Mouse (Mus musculus) limb, embryonic 14.5 days (tissue): ENCODE measurements around the gene B4galt5. TPM values are rescaled to one million over a fixed set of nuclear protein-coding genes. Genes with fewer than 3 reads are reported as not detected.

Experiments used
- ATAC-seq: fragments of 200-750 bp; cut with Nextera tagmentation; 2 replicates; pipeline ENCODE4 v1.8.0; 2017; ENCODE audit warnings: low read depth, moderate number of reproducible peaks, moderate TSS enrichment; ENCODE audit not compliant: low FRiP score
- DNase-seq: peaks from one replicate; pipeline ENCODE4 v3.0.0-alpha.2; 2015; ENCODE audit warnings: low spot score
- H3K27ac ChIP-seq: fragments of 300-500 bp; sonication (generic); replicated peaks from 2 replicates; pipeline ENCODE4 v1.5.1; 2014; ENCODE audit warnings: low read depth, mild to moderate bottlenecking, low read length, moderate library complexity, mixed read lengths
- H3K27me3 ChIP-seq: fragments of 300-500 bp; sonication (generic); 2 replicates; pipeline ENCODE4 v1.6.1; 2014; ENCODE audit warnings: low read length, mixed read lengths; ENCODE audit not compliant: control insufficient read depth, insufficient read depth
- H3K36me3 ChIP-seq: fragments of 300-500 bp; sonication (generic); 2 replicates; pipeline ENCODE4 v1.6.1; 2014; ENCODE audit warnings: mild to moderate bottlenecking, low read length, moderate library complexity, mixed read lengths; ENCODE audit not compliant: control insufficient read depth, insufficient read depth
- H3K4me1 ChIP-seq: fragments of 300-500 bp; sonication (generic); 2 replicates; pipeline ENCODE4 v1.6.1; 2014; ENCODE audit warnings: antibody characterized with exemption, low read length, mixed read lengths; ENCODE audit not compliant: control insufficient read depth, insufficient read depth
- H3K4me2 ChIP-seq: fragments of 300-500 bp; sonication (generic); replicated peaks from 2 replicates; pipeline ENCODE4 v1.6.1; 2014; ENCODE audit warnings: low read depth, mild to moderate bottlenecking, low read length, moderate library complexity; ENCODE audit not compliant: severe bottlenecking
- H3K4me3 ChIP-seq: fragments of 300-500 bp; sonication (generic); replicated peaks from 2 replicates; pipeline ENCODE4 v1.5.1; 2014; ENCODE audit warnings: low read length
- H3K9ac ChIP-seq: fragments of 300-500 bp; sonication (generic); 2 replicates; pipeline ENCODE4 v1.6.1; 2014; ENCODE audit warnings: mild to moderate bottlenecking, low read depth, low read length, moderate library complexity; ENCODE audit not compliant: severe bottlenecking
- H3K9me3 ChIP-seq: fragments of 300-500 bp; sonication (generic); 2 replicates; pipeline ENCODE4 v1.6.1; 2016; ENCODE audit warnings: low read length; ENCODE audit not compliant: control insufficient read depth
- POLR2A ChIP-seq: fragments of 200-500 bp; IDR thresholded peaks from 2 replicates; pipeline ENCODE4 v1.8.0; 2012; ENCODE audit warnings: inconsistent platforms, mild to moderate bottlenecking, moderate library complexity, borderline replicate concordance; ENCODE audit not compliant: insufficient read depth, insufficient read length; ENCODE audit errors: extremely low read depth
- WGBS: fragments of 180-500 bp; shearing (Covaris S2); extraction: QIAGEN DNeasy Blood & Tissue Kit; methylation state at CpG from one replicate; pipeline ENCODE4 v1.1.7; 2014; 5-methylcytosine and 5-hydroxymethylcytosine counted together
- polyA plus RNA-seq, 2 experiments: library from polyadenylated mRNA; depleted of rRNA in 1 of 2; stranded (reverse) in 1 of 2; unstranded in 1 of 2; fragments of >200 nt; fragmentation: Nextera tagmentation in 1 of 2; extraction: Ambion mirVana in 1 of 2; gene quantifications; 2 replicates each; pipeline versions ENCODE4 v1.2.1 to v1.2.3; 2012 to 2014

The B4galt5 gene
- polyA plus RNA-seq, 2 experiments, result 23.2 to 23.6 TPM

DNA sequence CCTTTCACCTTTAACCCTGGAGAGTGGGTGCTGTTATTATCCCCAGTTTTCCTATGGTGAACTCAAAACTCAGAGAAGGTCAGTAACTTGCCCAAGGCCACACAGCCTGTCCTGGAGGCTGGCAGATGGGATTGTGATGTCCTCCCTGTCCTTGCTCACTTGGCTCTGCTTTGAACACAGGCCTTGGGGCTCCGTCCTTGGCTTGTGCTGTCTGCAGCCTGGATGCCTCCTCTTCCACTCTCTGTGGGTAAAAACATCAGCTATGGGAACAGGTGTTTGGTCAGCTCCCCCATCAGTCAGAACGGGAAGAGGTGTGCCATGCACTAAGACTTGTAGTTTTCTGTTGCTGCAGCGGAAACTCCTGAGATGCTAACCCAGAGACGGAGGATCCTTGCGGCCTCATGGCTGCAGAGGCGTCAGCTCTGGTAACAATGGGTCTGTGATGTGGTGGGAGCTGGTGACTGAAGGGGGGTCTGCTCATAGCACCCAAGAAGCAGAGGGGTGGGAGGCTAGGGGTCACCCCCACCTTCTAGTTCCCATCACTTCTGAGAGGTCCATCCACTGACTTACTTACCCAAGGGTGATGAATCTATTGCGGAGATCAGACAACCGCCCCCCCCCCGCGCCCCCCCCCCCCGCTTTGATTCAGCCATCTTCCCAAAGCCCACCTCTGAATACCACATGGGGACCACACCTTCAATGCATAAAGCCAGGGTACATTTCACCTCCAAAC lies 98.8 kb downstream of the B4galt5 start:
- no peak for TF ChIP-seq POLR2A
- WGBS, result 46% methylated on average over 7 of the region's 11 CpGs
- Histone ChIP-seq H3K4me3 (no peak overlapping the region), H3K36me3 (no peaks in the 10 kb centered on the region), H3K9ac (no peak overlapping the region), H3K27ac (no peak overlapping the region), H3K27me3 (no peaks in the 10 kb centered on the region), H3K4me1 (peaks cover 22% of the 10 kb centered on the region), H3K9me3 (no peaks in the 10 kb centered on the region), H3K4me2 (peak overlapping the region; percentile 29; the same call in 1 of the 2 replicates)
- no peak for ATAC-seq
- DNase-seq, result no peak

DNA sequence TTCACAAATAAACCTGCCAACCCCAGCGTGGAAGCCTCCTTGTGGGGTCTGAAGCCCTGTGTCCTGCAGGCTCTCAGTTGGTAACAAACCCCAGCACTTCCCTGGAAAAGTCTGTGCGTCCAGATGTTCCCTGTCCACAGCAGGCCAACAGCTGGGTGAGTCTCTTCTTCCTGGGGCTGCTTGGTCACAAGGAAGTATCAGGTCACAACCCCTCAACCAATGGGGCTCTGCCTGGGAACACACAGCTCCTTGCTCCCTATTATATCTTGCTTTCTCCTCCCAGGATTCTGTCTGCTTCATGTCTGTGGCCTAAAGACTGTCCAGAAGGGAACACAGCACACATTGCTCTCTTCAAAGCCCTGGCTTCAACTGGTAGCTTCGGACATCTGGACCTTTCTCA lies 99.4 kb downstream of the B4galt5 start:
- H3K4me1 ChIP-seq, result peaks cover 22% of the 10 kb centered on the region
- no peak overlapping the region for H3K4me3 ChIP-seq
- no peaks in the 10 kb centered on the region for H3K27me3 ChIP-seq
- ATAC-seq (peak; percentile 30; the same call in 1 of the 2 replicates), DNase-seq (no peak)
- 51% methylated on average over 3 of the region's 3 CpGs for WGBS
- no peak overlapping the region for H3K9ac ChIP-seq
- H3K36me3 ChIP-seq, result no peaks in the 10 kb centered on the region
- no peak overlapping the region for H3K27ac ChIP-seq
- no peak overlapping the region for H3K4me2 ChIP-seq
- no peak for TF ChIP-seq POLR2A
- no peaks in the 10 kb centered on the region for H3K9me3 ChIP-seq

Other genes starting within 250 kb of the B4galt5 start
- 2.7 and 3.3 TPM in 2 replicates for gene Kcnb1, start 159.0 kb downstream of the B4galt5 start, polyA plus RNA-seq (2012; rRNA removed)
- gene Kcnb1, start 159.0 kb downstream of the B4galt5 start, polyA plus RNA-seq (2014; fragmentation: Nextera tagmentation; extraction: Ambion mirVana), result 1.3 and 1.6 TPM in 2 replicates
- 37.7 and 53.0 TPM in 2 replicates for gene Ptgis, start 108.6 kb downstream of the B4galt5 start, polyA plus RNA-seq (2012; rRNA removed)
- gene Ptgis, start 108.6 kb downstream of the B4galt5 start, polyA plus RNA-seq (2014; fragmentation: Nextera tagmentation; extraction: Ambion mirVana), result 31.2 and 31.8 TPM in 2 replicates
- 43.0 and 62.1 TPM in 2 replicates for gene Slc9a8, start 72.5 kb upstream of the B4galt5 start, polyA plus RNA-seq (2012; rRNA removed)
- 16.7 and 20.1 TPM in 2 replicates for gene Slc9a8, start 72.5 kb upstream of the B4galt5 start, polyA plus RNA-seq (2014; fragmentation: Nextera tagmentation; extraction: Ambion mirVana)
- 83.6 and 102 TPM in 2 replicates for gene Rnf114, start 143.5 kb upstream of the B4galt5 start, polyA plus RNA-seq (2012; rRNA removed)
- 78.1 and 81.9 TPM in 2 replicates for gene Rnf114, start 143.5 kb upstream of the B4galt5 start, polyA plus RNA-seq (2014; fragmentation: Nextera tagmentation; extraction: Ambion mirVana)
- 17.8 and 23.0 TPM in 2 replicates for gene Spata2, start 143.7 kb upstream of the B4galt5 start, polyA plus RNA-seq (2012; rRNA removed)
- 12.3 and 12.4 TPM in 2 replicates for gene Spata2, start 143.7 kb upstream of the B4galt5 start, polyA plus RNA-seq (2014; fragmentation: Nextera tagmentation; extraction: Ambion mirVana)
- 123 and 187 TPM in 2 replicates for gene Snai1, start 189.0 kb upstream of the B4galt5 start, polyA plus RNA-seq (2012; rRNA removed)
- 67.9 and 69.1 TPM in 2 replicates for gene Snai1, start 189.0 kb upstream of the B4galt5 start, polyA plus RNA-seq (2014; fragmentation: Nextera tagmentation; extraction: Ambion mirVana)